Mouse (Mus musculus): ENCODE results near the gene Kif3b. TPM values are rescaled to one million over a fixed set of nuclear protein-coding genes. Genes with fewer than 3 reads are reported as not detected.
"Not testable (repeated sequence)": the region's sequence is repeated elsewhere in the genome, so short reads cannot be mapped to it uniquely, and the experiment has no call there.

The Kif3b gene
- polyA plus RNA-seq, 1 experiment from 2014 or later = 4.8 TPM

- Histone ChIP-seq H3K36me3 (ENCODE audit: insufficient read depth) (peaks cover 88% of the 10 kb centered on the region), H3K4me2 (no peak overlapping the region), H3K9ac (no peak overlapping the region), H3K4me3 (ENCODE audit: low read depth, low read length) (no peak overlapping the region), H3K27ac (ENCODE audit: low read depth) (no peak overlapping the region), H3K9me3 (ENCODE audit: low read depth, low read length) (no peaks in the 10 kb centered on the region), H3K4me1 (ENCODE audit: insufficient read depth) (no peaks in the 10 kb centered on the region), H3K27me3 (ENCODE audit: insufficient read depth, low read length) (no peaks in the 10 kb centered on the region)
- no peak for TF ChIP-seq CTCF (IDR thresholded peaks at IDR 0.05; ENCODE audit: low read depth)
- DNase-seq (no peak), ATAC-seq (ENCODE audit: insufficient read depth) (no peak)
- 93% methylated on average over 4 of the region's 4 CpGs for WGBS
Measured at GRCm38 (mm10) chr2:153356784-153357183, 65.6 kb downstream of the Kif3b start.

GRCm38 (mm10) chr2:153361101-153361710 lies 70.0 kb downstream of the Kif3b start:
- no peak for TF ChIP-seq CTCF (IDR thresholded peaks at IDR 0.05; ENCODE audit: low read depth)
- H3K9me3 ChIP-seq (ENCODE audit: low read depth, low read length) = no peaks in the 10 kb centered on the region
- H3K27ac ChIP-seq (ENCODE audit: low read depth) = no peak overlapping the region
- no peak overlapping the region for H3K4me2 ChIP-seq
- H3K4me3 ChIP-seq (ENCODE audit: low read depth, low read length) = no peak overlapping the region
- WGBS = 83% methylated on average over 1 of the region's 1 CpGs
- no peaks in the 10 kb centered on the region for H3K4me1 ChIP-seq (ENCODE audit: insufficient read depth)
- no peaks in the 10 kb centered on the region for H3K27me3 ChIP-seq (ENCODE audit: insufficient read depth, low read length)
- peaks cover 87% of the 10 kb centered on the region for H3K36me3 ChIP-seq (ENCODE audit: insufficient read depth)
- ATAC-seq (ENCODE audit: insufficient read depth) (no peak), DNase-seq (no peak)
- H3K9ac ChIP-seq = no peak overlapping the region

- H3K9ac ChIP-seq; ATAC-seq (ENCODE audit: insufficient read depth); H3K4me2 ChIP-seq; H3K27me3 ChIP-seq (ENCODE audit: insufficient read depth, low read length); H3K4me1 ChIP-seq (ENCODE audit: insufficient read depth); H3K27ac ChIP-seq (ENCODE audit: low read depth); H3K9me3 ChIP-seq (ENCODE audit: low read depth, low read length); H3K4me3 ChIP-seq (ENCODE audit: low read depth, low read length); DNase-seq: not testable (repeated sequence)
- 89% methylated on average over 14 of the region's 14 CpGs for WGBS
- peaks cover 85% of the 10 kb centered on the region for H3K36me3 ChIP-seq (ENCODE audit: insufficient read depth)
Measured at GRCm38 (mm10) chr2:153364531-153364930, 73.3 kb downstream of the Kif3b start.

- no peak overlapping the region for H3K27ac ChIP-seq (ENCODE audit: low read depth)
- DNase-seq = no peak
- no peaks in the 10 kb centered on the region for H3K9me3 ChIP-seq (ENCODE audit: low read depth, low read length)
- no peaks in the 10 kb centered on the region for H3K4me1 ChIP-seq (ENCODE audit: insufficient read depth)
- TF ChIP-seq CTCF (IDR thresholded peaks at IDR 0.05; ENCODE audit: low read depth) = no peak
- no peak overlapping the region for H3K9ac ChIP-seq
- H3K27me3 ChIP-seq (ENCODE audit: insufficient read depth, low read length) = no peaks in the 10 kb centered on the region
- no peak overlapping the region for H3K4me3 ChIP-seq (ENCODE audit: low read depth, low read length)
- ATAC-seq (ENCODE audit: insufficient read depth) = no peak
- no peak overlapping the region for H3K4me2 ChIP-seq
- peaks cover 50% of the 10 kb centered on the region for H3K36me3 ChIP-seq (ENCODE audit: insufficient read depth)
Measured at GRCm38 (mm10) chr2:153370871-153371270, 79.7 kb downstream of the Kif3b start.

GRCm38 (mm10) chr2:153375380-153375779 lies 84.2 kb downstream of the Kif3b start:
- Histone ChIP-seq H3K9me3 (ENCODE audit: low read depth, low read length) (no peaks in the 10 kb centered on the region), H3K4me3 (ENCODE audit: low read depth, low read length) (no peak overlapping the region), H3K4me1 (ENCODE audit: insufficient read depth) (no peaks in the 10 kb centered on the region), H3K27ac (ENCODE audit: low read depth) (no peak overlapping the region), H3K36me3 (ENCODE audit: insufficient read depth) (peaks cover 38% of the 10 kb centered on the region), H3K4me2 (no peak overlapping the region), H3K9ac (no peak overlapping the region), H3K27me3 (ENCODE audit: insufficient read depth, low read length) (no peaks in the 10 kb centered on the region)
- TF ChIP-seq CTCF (IDR thresholded peaks at IDR 0.05; ENCODE audit: low read depth) = no peak
- WGBS = 66% methylated on average over 2 of the region's 2 CpGs
- ATAC-seq (ENCODE audit: insufficient read depth) = no peak
- no peak for DNase-seq

- peaks cover 58% of the 10 kb centered on the region for H3K36me3 ChIP-seq (ENCODE audit: insufficient read depth)
- TF ChIP-seq CTCF (IDR thresholded peaks at IDR 0.05; ENCODE audit: low read depth) = no peak
- no peak for DNase-seq
- H3K9ac ChIP-seq = no peak overlapping the region
- no peak overlapping the region for H3K4me2 ChIP-seq
- H3K4me3 ChIP-seq (ENCODE audit: low read depth, low read length) = no peak overlapping the region
- H3K4me1 ChIP-seq (ENCODE audit: insufficient read depth) = no peaks in the 10 kb centered on the region
- no peaks in the 10 kb centered on the region for H3K9me3 ChIP-seq (ENCODE audit: low read depth, low read length)
- ATAC-seq (ENCODE audit: insufficient read depth) = no peak
- no peaks in the 10 kb centered on the region for H3K27me3 ChIP-seq (ENCODE audit: insufficient read depth, low read length)
- no peak overlapping the region for H3K27ac ChIP-seq (ENCODE audit: low read depth)
- WGBS = 89% methylated on average over 1 of the region's 1 CpGs
Measured at GRCm38 (mm10) chr2:153380479-153380878, 89.3 kb downstream of the Kif3b start.

Other genes with a start within 250 kb of the Kif3b start
- 5.7 and 6.0 TPM in 2 replicates for gene Ccm2l, start 225.5 kb upstream of the Kif3b start, polyA plus RNA-seq (2014; fragmentation: Nextera tagmentation; extraction: Ambion mirVana)
- gene Hck, start 182.9 kb upstream of the Kif3b start, polyA plus RNA-seq (2014; fragmentation: Nextera tagmentation; extraction: Ambion mirVana) = 2.6 and 3.7 TPM in 2 replicates
- 90.2 and 90.9 TPM in 2 replicates for gene Tm9sf4, start 130.1 kb upstream of the Kif3b start, polyA plus RNA-seq (2014; fragmentation: Nextera tagmentation; extraction: Ambion mirVana)
- gene Tspyl3, start 66.0 kb upstream of the Kif3b start, polyA plus RNA-seq (2014; fragmentation: Nextera tagmentation; extraction: Ambion mirVana) = 6.6 and 7.5 TPM in 2 replicates
- gene Plagl2, start 50.0 kb upstream of the Kif3b start, polyA plus RNA-seq (2014; fragmentation: Nextera tagmentation; extraction: Ambion mirVana) = 23.3 TPM in 2 replicates
- 8.5 and 8.7 TPM in 2 replicates for gene Pofut1, start 49.9 kb upstream of the Kif3b start, polyA plus RNA-seq (2014; fragmentation: Nextera tagmentation; extraction: Ambion mirVana)
- 23.7 and 26.0 TPM in 2 replicates for gene Asxl1, start 54.4 kb downstream of the Kif3b start, polyA plus RNA-seq (2014; fragmentation: Nextera tagmentation; extraction: Ambion mirVana)
- gene 4930404H24Rik, start 201.4 kb downstream of the Kif3b start, polyA plus RNA-seq (2014; fragmentation: Nextera tagmentation; extraction: Ambion mirVana) = not detected in 2 replicates
- 13.6 and 13.9 TPM in 2 replicates for gene Nol4l, start 238.6 kb downstream of the Kif3b start, polyA plus RNA-seq (2014; fragmentation: Nextera tagmentation; extraction: Ambion mirVana)

All from lung, embryonic 14.5 days (tissue).